10 mouse cellular contexts compared by ENCODE assay signal in genomic region chr10:63954308-63954930, GRCm38 (mm10). TPM values are rescaled to one million over a fixed set of nuclear protein-coding genes. Genes with fewer than 3 reads are reported as not detected.
DNase-seq lines count a peak whose midpoint lies in the region; ATAC-seq and TF ChIP-seq lines count a peak whose summit lies in the region.
"Had no signal": no experiment of that assay in that cellular context is flagged by ENCODE, and none has a peak within 500 bp of the region (broad histone marks: within the 10 kb centered on the region; RNA-seq: fewer than 3 reads in every experiment).

No protein-coding gene starts in this region.

- peak; percentile 16 for DNase-seq in lung, embryonic 14.5 days
- DNase-seq in lung, postnatal 4 days: no peak
- DNase-seq in cerebellum, adult 9-10 months: peak; percentile 63
- peak; percentile 72 to 85 for DNase-seq in heart, adult 18-20 months
- DNase-seq in lung, postnatal 0 days (ENCODE audit: low spot score): peak; percentile 64
- DNase-seq in spleen, postnatal 4 days (ENCODE audit: low spot score in 2 of 2): no peak
- DNase-seq in B cell, adult 2 months: no peak
- no peak for DNase-seq in left cerebral cortex, adult 11 months (ENCODE audit: low spot score)

- no peak overlapping the region for H3K4me3 ChIP-seq in lung, embryonic 14.5 days (ENCODE audit: low read depth, low read length)
- H3K4me3 ChIP-seq in lung, postnatal 0 days (ENCODE audit: low read depth, low read length): no peak overlapping the region

- WGBS in lung, embryonic 14.5 days: 14% methylated on average over 6 of the region's 7 CpGs
- 18% methylated on average over 6 of the region's 7 CpGs for WGBS in lung, postnatal 0 days

- peak overlapping the region; percentile 30; the same call in 1 of the 2 replicates for H3K27ac ChIP-seq in lung, embryonic 14.5 days (ENCODE audit: low read depth)
- 0 out of 2 replicates have a peak overlapping the region, but pooled peaks have one; percentile 47 for H3K27ac ChIP-seq in lung, postnatal 0 days (ENCODE audit: low read length)

- H3K27me3 ChIP-seq in lung, embryonic 14.5 days (ENCODE audit: insufficient read depth, low read length): no peaks in the 10 kb centered on the region
- H3K27me3 ChIP-seq in lung, postnatal 0 days (replicated peaks; ENCODE audit: insufficient read depth, low read length): no peaks in the 10 kb centered on the region

- no peak overlapping the region for H3K4me2 ChIP-seq in lung, embryonic 14.5 days
- H3K4me2 ChIP-seq in lung, postnatal 0 days (replicated peaks; ENCODE audit: low read depth, low read length): no peak overlapping the region

- no peaks in the 10 kb centered on the region; the same call in 1 of the 2 replicates for H3K4me1 ChIP-seq in lung, embryonic 14.5 days (ENCODE audit: insufficient read depth)
- H3K4me1 ChIP-seq in lung, postnatal 0 days (ENCODE audit: insufficient read depth, low read depth, low read length): no peaks in the 10 kb centered on the region

- no peak for ATAC-seq in lung, embryonic 14.5 days (ENCODE audit: insufficient read depth)
- peak; percentile 82 for ATAC-seq in lung, postnatal 0 days

- H3K9ac ChIP-seq in lung, embryonic 14.5 days: no peak overlapping the region
- no peak overlapping the region for H3K9ac ChIP-seq in lung, postnatal 0 days (replicated peaks; ENCODE audit: low read depth)

- no peaks in the 10 kb centered on the region for H3K9me3 ChIP-seq in lung, embryonic 14.5 days (ENCODE audit: low read depth, low read length)
- H3K9me3 ChIP-seq in lung, postnatal 0 days (ENCODE audit: low read length): no peaks in the 10 kb centered on the region

- TF ChIP-seq CTCF in lung, embryonic 14.5 days (IDR thresholded peaks at IDR 0.05; ENCODE audit: low read depth): no peak
- no peak for TF ChIP-seq CTCF in lung, postnatal 0 days (IDR thresholded peaks at IDR 0.05)

- no peaks in the 10 kb centered on the region for H3K36me3 ChIP-seq in lung, embryonic 14.5 days (ENCODE audit: insufficient read depth)
- H3K36me3 ChIP-seq in lung, postnatal 0 days (ENCODE audit: insufficient read depth, low read length): no peaks in the 10 kb centered on the region

- TF ChIP-seq EP300 in lung, postnatal 0 days (IDR thresholded peaks at IDR 0.05): 0 out of 2 replicates have a peak, but pooled peaks have one; percentile 25

RNA-seq across cellular contexts. Expression of gene Gm10118, which starts 27.2 kb away (rescaled TPM):
- polyA plus RNA-seq in lung, embryonic 14.5 days (2014; fragmentation: Nextera tagmentation; extraction: Ambion mirVana): 0.16 and 0.30 TPM in 2 replicates
- total RNA-seq in heart, adult 18-20 months (2021): not detected
- 0.05 TPM in 1 of 2 replicates, not detected in the other for polyA plus RNA-seq in lung, postnatal 0 days (2015; fragmentation: Nextera tagmentation; extraction: Ambion mirVana)
- total RNA-seq: neutrophil, adult 5-6 weeks had no signal
- polyA plus RNA-seq: large intestine, adult 2 months had no signal

Comparison
In these comparisons a context has a peak if more than half of its experiments do, and no peak if none do; other contexts are left out.
1. DNase-seq: peak in lung, embryonic 14.5 days (single experiment), cerebellum, adult 9-10 months (single experiment), heart, adult 18-20 months (2 of 2) and lung, postnatal 0 days (single experiment); none in lung, postnatal 4 days (0 of 2), spleen, postnatal 4 days (0 of 2), B cell, adult 2 months (0 of 2) and left cerebral cortex, adult 11 months (single experiment).